9 mouse cellular contexts compared by ENCODE assay signal in genomic region chr12:91313974-91314587, GRCm38 (mm10).
DNase-seq lines count a peak whose midpoint lies in the region; ATAC-seq and TF ChIP-seq lines count a peak whose summit lies in the region.
"Had no signal": no experiment of that assay in that cellular context is flagged by ENCODE, and none has a peak within 500 bp of the region (broad histone marks: within the 10 kb centered on the region; RNA-seq: fewer than 3 reads in every experiment).

No protein-coding gene starts in this region.

- H3K27ac ChIP-seq in midbrain, embryonic 11.5 days (ENCODE audit: low read depth, low read length) = no peak overlapping the region
- no peak overlapping the region for H3K27ac ChIP-seq in midbrain, embryonic 10.5 days (replicated peaks)
- no peak overlapping the region for H3K27ac ChIP-seq in embryonic facial prominence, embryonic 14.5 days (replicated peaks; ENCODE audit: low read depth, low read length)
- H3K27ac ChIP-seq in limb, embryonic 14.5 days (replicated peaks; ENCODE audit: low read depth, low read length) = no peak overlapping the region
- H3K27ac ChIP-seq in stomach, embryonic 14.5 days (ENCODE audit: low read length) = no peak overlapping the region
- H3K27ac ChIP-seq: heart, embryonic 15.5 days had no signal

- no peak for TF ChIP-seq POLR2A in limb, embryonic 14.5 days (IDR thresholded peaks at IDR 0.05; ENCODE audit: borderline replicate concordance, extremely low read depth, insufficient read depth, insufficient read length)

- no peak overlapping the region for H3K9ac ChIP-seq in midbrain, embryonic 11.5 days (ENCODE audit: low read length)
- no peak overlapping the region for H3K9ac ChIP-seq in embryonic facial prominence, embryonic 14.5 days (ENCODE audit: low read depth, low read length)
- H3K9ac ChIP-seq in limb, embryonic 14.5 days (ENCODE audit: low read depth, low read length, severe bottlenecking) = no peak overlapping the region
- H3K9ac ChIP-seq in stomach, embryonic 14.5 days (replicated peaks; ENCODE audit: low read depth, low read length) = no peak overlapping the region
- H3K9ac ChIP-seq: heart, embryonic 15.5 days had no signal

- H3K4me3 ChIP-seq in midbrain, embryonic 11.5 days (ENCODE audit: low read depth, low read length) = no peak overlapping the region
- no peak overlapping the region for H3K4me3 ChIP-seq in midbrain, embryonic 10.5 days
- H3K4me3 ChIP-seq in embryonic facial prominence, embryonic 14.5 days (ENCODE audit: low read depth, low read length) = no peak overlapping the region
- no peak overlapping the region for H3K4me3 ChIP-seq in limb, embryonic 14.5 days (replicated peaks; ENCODE audit: low read length)
- H3K4me3 ChIP-seq in stomach, embryonic 14.5 days (ENCODE audit: low read depth, low read length) = no peak overlapping the region
- H3K4me3 ChIP-seq: heart, embryonic 15.5 days had no signal

- no peaks in the 10 kb centered on the region for H3K27me3 ChIP-seq in midbrain, embryonic 11.5 days (ENCODE audit: control insufficient read depth, insufficient read depth, low read length)
- H3K27me3 ChIP-seq in midbrain, embryonic 10.5 days (ENCODE audit: low read depth, poor library complexity, severe bottlenecking) = no peaks in the 10 kb centered on the region
- H3K27me3 ChIP-seq in embryonic facial prominence, embryonic 14.5 days (replicated peaks; ENCODE audit: control insufficient read depth, insufficient read depth, low read length) = no peaks in the 10 kb centered on the region
- no peaks in the 10 kb centered on the region for H3K27me3 ChIP-seq in limb, embryonic 14.5 days (ENCODE audit: control insufficient read depth, insufficient read depth, low read length)
- H3K27me3 ChIP-seq in stomach, embryonic 14.5 days (ENCODE audit: control insufficient read depth, insufficient read depth, low read length) = no peaks in the 10 kb centered on the region
- H3K27me3 ChIP-seq: heart, embryonic 15.5 days had no signal

- H3K4me2 ChIP-seq in midbrain, embryonic 11.5 days = no peak overlapping the region
- no peak overlapping the region for H3K4me2 ChIP-seq in embryonic facial prominence, embryonic 14.5 days (ENCODE audit: low read depth, low read length)
- H3K4me2 ChIP-seq in limb, embryonic 14.5 days (replicated peaks; ENCODE audit: low read depth, low read length, severe bottlenecking) = no peak overlapping the region
- H3K4me2 ChIP-seq in stomach, embryonic 14.5 days (replicated peaks; ENCODE audit: low read depth, low read length) = no peak overlapping the region
- H3K4me2 ChIP-seq: heart, embryonic 15.5 days had no signal

- H3K4me1 ChIP-seq in midbrain, embryonic 11.5 days (ENCODE audit: control insufficient read depth, insufficient read depth, low read length) = no peaks in the 10 kb centered on the region
- H3K4me1 ChIP-seq in midbrain, embryonic 10.5 days = no peaks in the 10 kb centered on the region
- H3K4me1 ChIP-seq in embryonic facial prominence, embryonic 14.5 days (ENCODE audit: control insufficient read depth, insufficient read depth, low read length) = no peaks in the 10 kb centered on the region
- H3K4me1 ChIP-seq in limb, embryonic 14.5 days (ENCODE audit: control insufficient read depth, insufficient read depth, low read length) = no peaks in the 10 kb centered on the region
- no peaks in the 10 kb centered on the region for H3K4me1 ChIP-seq in stomach, embryonic 14.5 days (ENCODE audit: control insufficient read depth, insufficient read depth, low read length)

- H3K36me3 ChIP-seq in midbrain, embryonic 11.5 days (ENCODE audit: control insufficient read depth, insufficient read depth, low read length) = no peaks in the 10 kb centered on the region
- no peaks in the 10 kb centered on the region for H3K36me3 ChIP-seq in midbrain, embryonic 10.5 days
- H3K36me3 ChIP-seq in embryonic facial prominence, embryonic 14.5 days (ENCODE audit: control insufficient read depth, insufficient read depth, low read length) = no peaks in the 10 kb centered on the region
- no peaks in the 10 kb centered on the region for H3K36me3 ChIP-seq in limb, embryonic 14.5 days (ENCODE audit: control insufficient read depth, insufficient read depth, low read length)
- no peaks in the 10 kb centered on the region for H3K36me3 ChIP-seq in stomach, embryonic 14.5 days (ENCODE audit: control insufficient read depth, insufficient read depth, low read length)
- H3K36me3 ChIP-seq: heart, embryonic 15.5 days had no signal

- 62% methylated on average over 10 of the region's 10 CpGs for WGBS in midbrain, embryonic 11.5 days
- WGBS in midbrain, embryonic 10.5 days = 59% methylated on average over 10 of the region's 10 CpGs
- WGBS in embryonic facial prominence, embryonic 14.5 days = 51% methylated on average over 10 of the region's 10 CpGs
- 56% methylated on average over 10 of the region's 10 CpGs for WGBS in limb, embryonic 14.5 days
- WGBS in stomach, embryonic 14.5 days = 42% methylated on average over 10 of the region's 10 CpGs

- DNase-seq in frontal cortex, adult 2 months (ENCODE audit: extremely low spot score in 1 of 2, low spot score in 1 of 2) = peak; percentile 34 to 85
- no peak for DNase-seq in frontal cortex, postnatal 14 days (ENCODE audit: low spot score in 2 of 2)
- peak; percentile 93 for DNase-seq in midbrain, embryonic 11.5 days (ENCODE audit: low spot score, missing footprints)
- no peak for DNase-seq in midbrain, embryonic 10.5 days (ENCODE audit: low spot score)
- peak; percentile 68 for DNase-seq in embryonic facial prominence, embryonic 14.5 days (ENCODE audit: low spot score)
- DNase-seq in limb, embryonic 14.5 days (ENCODE audit: low spot score) = peak; percentile 77
- DNase-seq in spleen, postnatal 36 days (ENCODE audit: low spot score in 2 of 2) = no peak

- peak; percentile 80 for ATAC-seq in midbrain, embryonic 11.5 days (ENCODE audit: low FRiP score)
- ATAC-seq in embryonic facial prominence, embryonic 14.5 days (ENCODE audit: low read depth) = peak; percentile 78; the same call in 1 of the 2 replicates
- ATAC-seq in limb, embryonic 14.5 days (ENCODE audit: low FRiP score, low read depth) = peak; percentile 70; the same call in 1 of the 2 replicates
- ATAC-seq in stomach, embryonic 14.5 days (ENCODE audit: insufficient number of reproducible peaks, insufficient read depth, low FRiP score, low read depth) = peak; percentile 58; the same call in 1 of the 2 replicates

- no peaks in the 10 kb centered on the region for H3K9me3 ChIP-seq in midbrain, embryonic 11.5 days (ENCODE audit: control insufficient read depth, low read length)
- no peaks in the 10 kb centered on the region for H3K9me3 ChIP-seq in midbrain, embryonic 10.5 days (replicated peaks)
- no peaks in the 10 kb centered on the region for H3K9me3 ChIP-seq in embryonic facial prominence, embryonic 14.5 days (ENCODE audit: control insufficient read depth, low read length)
- no peaks in the 10 kb centered on the region for H3K9me3 ChIP-seq in limb, embryonic 14.5 days (ENCODE audit: control insufficient read depth, low read length)
- H3K9me3 ChIP-seq in stomach, embryonic 14.5 days (ENCODE audit: control insufficient read depth, low read depth, low read length) = no peaks in the 10 kb centered on the region
- H3K9me3 ChIP-seq: heart, embryonic 15.5 days had no signal

Comparison
In these comparisons a context has a peak if more than half of its experiments do, and no peak if none do; other contexts are left out.
1. DNase-seq: peak in frontal cortex, adult 2 months (2 of 2), midbrain, embryonic 11.5 days (single experiment), embryonic facial prominence, embryonic 14.5 days (single experiment) and limb, embryonic 14.5 days (single experiment); none in frontal cortex, postnatal 14 days (0 of 2), midbrain, embryonic 10.5 days (single experiment) and spleen, postnatal 36 days (0 of 2).
2. Peak in every context shown above with its lines, with median percentiles within 50 percentile points of each other: ATAC-seq.